Mouse (Mus musculus) forebrain, embryonic 16.5 days (tissue): Measurements from ENCODE around the gene Tprg. TPM values are rescaled to one million over a fixed set of nuclear protein-coding genes. Genes with fewer than 3 reads are reported as not detected.

Source experiments
- ATAC-seq: fragments of 200-750 bp; cut with Nextera tagmentation; 2 replicates; pipeline ENCODE4 v1.8.0; 2017; ENCODE audit warnings: mild to moderate bottlenecking, moderate library complexity
- H3K27ac ChIP-seq: fragments of 300-500 bp; sonication (generic); 2 replicates; pipeline ENCODE4 v1.5.1; 2014; ENCODE audit warnings: low read length, control low read depth
- H3K27me3 ChIP-seq: fragments of 300-500 bp; sonication (generic); replicated peaks from 2 replicates; pipeline ENCODE4 v1.6.1; 2014; ENCODE audit warnings: low read length; ENCODE audit not compliant: control insufficient read depth, insufficient read depth
- H3K36me3 ChIP-seq: fragments of 300-500 bp; sonication (generic); 2 replicates; pipeline ENCODE4 v1.6.1; 2014; ENCODE audit not compliant: control insufficient read depth, insufficient read depth
- H3K4me1 ChIP-seq: fragments of 300-500 bp; sonication (generic); replicated peaks from 2 replicates; pipeline ENCODE4 v1.6.1; 2014; ENCODE audit warnings: low read length; ENCODE audit not compliant: control insufficient read depth, insufficient read depth
- H3K4me2 ChIP-seq: fragments of 300-500 bp; sonication (generic); 2 replicates; pipeline ENCODE4 v1.6.1; 2014; ENCODE audit warnings: mild to moderate bottlenecking, low read length, control low read depth
- H3K4me3 ChIP-seq: fragments of 300-500 bp; sonication (generic); replicated peaks from 2 replicates; pipeline ENCODE4 v1.5.1; 2014; ENCODE audit warnings: mild to moderate bottlenecking, low read length, control low read depth
- H3K9ac ChIP-seq: fragments of 300-500 bp; sonication (generic); replicated peaks from 2 replicates; pipeline ENCODE4 v1.6.1; 2014; ENCODE audit warnings: low read depth, low read length, control low read depth
- H3K9me3 ChIP-seq: fragments of 300-500 bp; sonication (generic); 2 replicates; pipeline ENCODE4 v1.6.1; 2016; ENCODE audit warnings: low read length; ENCODE audit not compliant: control insufficient read depth
- WGBS: fragments of 180-500 bp; shearing (Covaris S2); extraction: QIAGEN DNeasy Blood & Tissue Kit; methylation state at CpG from one replicate; pipeline ENCODE4 v1.1.7; 2014; 5-methylcytosine and 5-hydroxymethylcytosine counted together
- polyA plus RNA-seq: library from polyadenylated mRNA; unstranded; fragments of >200 nt; fragmentation: Nextera tagmentation; extraction: Ambion mirVana; gene quantifications from 2 replicates; pipeline ENCODE4 v1.2.1, GENCODE M21; 2015

Gene Tprg
- polyA plus RNA-seq, 1 experiment from 2014 or later = 0.25 TPM

GRCm38 (mm10) chr16:25374121-25374520 lies 87.5 kb downstream of the Tprg start:
- H3K9me3 ChIP-seq = no peaks in the 10 kb centered on the region
- no peaks in the 10 kb centered on the region for H3K36me3 ChIP-seq
- no peaks in the 10 kb centered on the region for H3K27me3 ChIP-seq
- no peak overlapping the region for H3K4me3 ChIP-seq
- H3K27ac ChIP-seq = no peak overlapping the region
- WGBS = 87% methylated on average over 4 of the region's 4 CpGs
- H3K9ac ChIP-seq = no peak overlapping the region
- 0 out of 2 replicates have a peak, but pooled peaks cover 4% of the 10 kb centered on the region for H3K4me1 ChIP-seq
- no peak for ATAC-seq
- no peak overlapping the region for H3K4me2 ChIP-seq

DNA sequence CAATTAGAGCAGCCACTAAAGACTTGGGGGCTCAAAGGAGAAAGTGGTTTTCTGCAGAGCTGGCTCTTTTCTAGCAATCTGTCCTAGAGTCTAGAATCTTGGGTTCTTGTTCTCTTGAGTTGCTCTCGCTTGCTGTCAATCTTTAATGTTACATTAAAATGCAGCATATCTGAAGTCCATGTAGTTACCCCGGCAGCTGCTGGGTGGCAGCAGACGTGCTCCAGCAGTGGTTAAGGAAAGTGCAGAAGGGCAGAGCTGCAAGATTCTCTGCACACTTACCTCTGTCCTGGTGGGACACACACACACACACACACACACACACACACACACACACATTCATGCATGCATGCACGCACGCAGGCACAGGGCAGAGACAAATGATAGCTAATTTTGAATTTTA lies 88.2 kb downstream of the Tprg start:
- no peaks in the 10 kb centered on the region for H3K36me3 ChIP-seq

GRCm38 (mm10) chr16:25376720-25377373 lies 90.2 kb downstream of the Tprg start:
- Histone ChIP-seq H3K9me3 (no peaks in the 10 kb centered on the region), H3K4me3 (no peak overlapping the region), H3K4me1 (0 out of 2 replicates have a peak, but pooled peaks cover 4% of the 10 kb centered on the region), H3K4me2 (no peak overlapping the region), H3K27ac (no peak overlapping the region), H3K27me3 (no peaks in the 10 kb centered on the region), H3K36me3 (no peaks in the 10 kb centered on the region), H3K9ac (no peak overlapping the region)
- WGBS = 26% methylated on average over 14 of the region's 14 CpGs
- ATAC-seq = peak; percentile 67

More for the DNA sequence above, 88.2 kb downstream of the Tprg start:
- H3K27me3 ChIP-seq = no peaks in the 10 kb centered on the region
- ATAC-seq = no peak
- H3K27ac ChIP-seq = no peak overlapping the region
- H3K4me1 ChIP-seq = 0 out of 2 replicates have a peak, but pooled peaks cover 4% of the 10 kb centered on the region
- 50% methylated on average over 5 of the region's 5 CpGs for WGBS
- no peaks in the 10 kb centered on the region for H3K9me3 ChIP-seq
- H3K4me3 ChIP-seq = no peak overlapping the region
- H3K4me2 ChIP-seq = no peak overlapping the region
- H3K9ac ChIP-seq = no peak overlapping the region

DNA sequence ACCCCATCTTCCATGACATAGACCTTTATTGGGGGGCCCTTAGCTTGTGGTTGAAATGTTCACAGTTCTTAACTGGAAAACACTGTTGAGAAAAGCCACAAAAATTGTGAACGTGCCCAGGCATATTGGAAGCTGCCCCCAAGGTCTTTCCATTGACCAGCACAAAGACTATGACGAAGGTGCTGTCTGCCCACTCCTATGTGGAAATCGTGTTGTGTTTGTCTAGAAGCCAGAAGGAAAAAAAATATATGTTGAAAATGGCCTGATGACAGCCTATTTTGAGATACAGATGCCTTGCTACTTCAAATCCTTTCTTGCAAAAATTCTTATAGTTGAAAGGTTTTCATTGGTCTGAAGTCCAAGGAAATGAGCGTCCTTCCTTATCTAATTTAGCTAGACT lies 91.1 kb downstream of the Tprg start:
- no peaks in the 10 kb centered on the region for H3K27me3 ChIP-seq
- no peak for ATAC-seq
- 91% methylated on average over 4 of the region's 4 CpGs for WGBS

GRCm38 (mm10) chr16:25385498-25386192 lies 99.0 kb downstream of the Tprg start:
- no peaks in the 10 kb centered on the region for H3K36me3 ChIP-seq
- ATAC-seq = peak; percentile 47; the same call in 1 of the 2 replicates
- WGBS = 70% methylated on average over 6 of the region's 6 CpGs
- no peak overlapping the region for H3K4me3 ChIP-seq
- no peaks in the 10 kb centered on the region for H3K4me1 ChIP-seq
- no peak overlapping the region for H3K4me2 ChIP-seq
- H3K27ac ChIP-seq = no peak overlapping the region
- H3K9me3 ChIP-seq = no peaks in the 10 kb centered on the region
- no peak overlapping the region for H3K9ac ChIP-seq
- no peaks in the 10 kb centered on the region for H3K27me3 ChIP-seq

More for the DNA sequence above, 91.1 kb downstream of the Tprg start:
- Histone ChIP-seq H3K4me2 (no peak overlapping the region), H3K4me3 (no peak overlapping the region), H3K27ac (no peak overlapping the region), H3K9ac (no peak overlapping the region), H3K4me1 (0 out of 2 replicates have a peak, but pooled peaks cover 4% of the 10 kb centered on the region), H3K36me3 (no peaks in the 10 kb centered on the region), H3K9me3 (no peaks in the 10 kb centered on the region)

- Histone ChIP-seq H3K4me3 (no peak overlapping the region), H3K4me2 (no peak overlapping the region), H3K9me3 (no peaks in the 10 kb centered on the region), H3K4me1 (no peaks in the 10 kb centered on the region), H3K36me3 (no peaks in the 10 kb centered on the region), H3K27me3 (no peaks in the 10 kb centered on the region), H3K9ac (no peak overlapping the region), H3K27ac (no peak overlapping the region)
- no peak for ATAC-seq
- WGBS = 88% methylated on average over 1 of the region's 1 CpGs
Measured at GRCm38 (mm10) chr16:25394676-25395075, 108.1 kb downstream of the Tprg start.

GRCm38 (mm10) chr16:25404156-25404555 lies 117.5 kb downstream of the Tprg start:
- Histone ChIP-seq H3K36me3 (no peaks in the 10 kb centered on the region), H3K9ac (no peak overlapping the region), H3K27ac (no peak overlapping the region), H3K9me3 (no peaks in the 10 kb centered on the region), H3K4me2 (no peak overlapping the region), H3K27me3 (no peaks in the 10 kb centered on the region), H3K4me1 (peaks cover 14% of the 10 kb centered on the region), H3K4me3 (no peak overlapping the region)
- 15% methylated on average over 6 of the region's 6 CpGs for WGBS
- ATAC-seq = 0 out of 2 replicates have a peak, but pooled peaks have one; percentile 30

- H3K9ac ChIP-seq = peak overlapping the region; percentile 22; the same call in 1 of the 2 replicates
- 6% methylated on average over 8 of the region's 8 CpGs for whole genome bisulfite sequencing
- peak overlapping the region; percentile 61 for H3K27ac ChIP-seq
- ATAC-seq = peak; percentile 85
- no peaks in the 10 kb centered on the region for H3K27me3 ChIP-seq
- peaks cover 14% of the 10 kb centered on the region for H3K4me1 ChIP-seq
- H3K36me3 ChIP-seq = no peaks in the 10 kb centered on the region
- H3K9me3 ChIP-seq = no peaks in the 10 kb centered on the region
- peak overlapping the region; percentile 31; the same call in 1 of the 2 replicates for H3K4me2 ChIP-seq
- H3K4me3 ChIP-seq = no peak overlapping the region
Measured at GRCm38 (mm10) chr16:25407204-25407886, 120.7 kb downstream of the Tprg start.

DNA sequence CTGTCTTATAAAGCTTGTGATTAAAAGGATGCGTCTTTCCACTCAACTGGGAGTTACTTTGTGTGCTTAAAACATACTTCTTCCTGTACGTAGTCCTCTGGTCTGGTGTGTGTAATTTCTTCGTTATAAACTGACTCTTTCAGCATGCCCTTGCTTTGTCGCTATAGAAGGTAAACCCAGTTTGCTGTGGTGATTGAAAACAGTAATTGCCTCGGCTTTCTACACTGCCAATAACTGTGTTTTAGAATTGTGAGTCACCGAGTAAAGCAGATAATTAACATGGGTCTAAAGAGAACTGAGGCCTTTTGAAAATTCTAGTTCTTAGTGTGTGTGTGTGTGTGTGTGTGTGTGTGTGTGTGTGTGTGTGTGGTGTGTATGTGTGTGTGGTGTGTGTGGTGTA lies 121.4 kb downstream of the Tprg start:
- 17% methylated on average over 6 of the region's 6 CpGs for WGBS
- ATAC-seq = peak; percentile 34; the same call in 1 of the 2 replicates
- H3K9ac ChIP-seq = no peak overlapping the region; the same call in 1 of the 2 replicates
- no peaks in the 10 kb centered on the region for H3K9me3 ChIP-seq
- no peaks in the 10 kb centered on the region for H3K27me3 ChIP-seq
- H3K4me1 ChIP-seq = peaks cover 14% of the 10 kb centered on the region
- no peaks in the 10 kb centered on the region for H3K36me3 ChIP-seq
- no peak overlapping the region for H3K4me2 ChIP-seq
- peak overlapping the region; percentile 61 for H3K27ac ChIP-seq
- H3K4me3 ChIP-seq = no peak overlapping the region
